Mouse (Mus musculus): ENCODE results near the gene Itpripl2.
A peak's percentile ranks its signal among the peaks of the same experiment; 100 is the strongest.

- TF ChIP-seq CTCF (IDR thresholded peaks at IDR 0.05) (no peak), POLR2A (IDR thresholded peaks at IDR 0.05; ENCODE audit: insufficient read depth, low read depth, low read length) (peak; percentile 83), EP300 (IDR thresholded peaks at IDR 0.05; ENCODE audit: insufficient read depth, low read depth, low read length) (peak; percentile 63)
Observed at GRCm38 (mm10) chr7:118532519-118533177, 40.9 kb upstream of the Itpripl2 start.
